Mouse (Mus musculus) duodenum, adult 2 months (tissue): ENCODE measurements around the gene Slc47a1. TPM values are rescaled to one million over a fixed set of nuclear protein-coding genes. Genes with fewer than 3 reads are reported as not detected.

ENCODE experiments used
- polyA plus RNA-seq: library from polyadenylated mRNA; depleted of rRNA; stranded (reverse); fragments of >200 nt; gene quantifications from 2 replicates; pipeline ENCODE4 v1.2.3, GENCODE M21; 2012; ENCODE audit warnings: low replicate concordance; rRNA removed

The Slc47a1 gene
- 9.7 and 31.9 TPM in 2 replicates for polyA plus RNA-seq

GRCm38 (mm10) chr11:61377881-61378613 lies at the start of gene Slc47a1:
Gene Slc47a1, minus strand, starts transcription at chr11:61378345.

GRCm38 (mm10) chr11:61342505-61343420 lies 35.4 kb downstream of the Slc47a1 start, which contains the start of gene Slc47a2:
Gene Slc47a2, minus strand, starts transcription at chr11:61342860.

Other genes with a start within 250 kb of the Slc47a1 start
- gene Usp22, start 203.3 kb downstream of the Slc47a1 start, polyA plus RNA-seq, result 19.2 and 25.0 TPM in 2 replicates
- 0.11 and 2.9 TPM in 2 replicates for gene Aldh3a1, start 170.8 kb downstream of the Slc47a1 start, polyA plus RNA-seq
- 119 and 160 TPM in 2 replicates for gene Aldh3a2, start 110.9 kb downstream of the Slc47a1 start, polyA plus RNA-seq
- gene Slc47a2, start 35.5 kb downstream of the Slc47a1 start, polyA plus RNA-seq, result 0.26 TPM in 1 of 2 replicates, not detected in the other
- gene Rnf112, start 75.8 kb upstream of the Slc47a1 start, polyA plus RNA-seq, result 0.13 and 0.36 TPM in 2 replicates
- gene Mfap4, start 107.1 kb upstream of the Slc47a1 start, polyA plus RNA-seq, result 29.8 and 78.6 TPM in 2 replicates
- 14.8 and 17.8 TPM in 2 replicates for gene Mapk7, start 116.1 kb upstream of the Slc47a1 start, polyA plus RNA-seq
- gene B9d1, start 126.8 kb upstream of the Slc47a1 start, polyA plus RNA-seq, result 7.1 and 9.9 TPM in 2 replicates
- 6.9 and 7.0 TPM in 2 replicates for gene Epn2, start 201.3 kb upstream of the Slc47a1 start, polyA plus RNA-seq